Mouse (Mus musculus): Measurements from ENCODE around the gene Mfsd13b. TPM values are rescaled to one million over a fixed set of nuclear protein-coding genes. Genes with fewer than 3 reads are reported as not detected.
"Not testable (repeated sequence)": the region's sequence is repeated elsewhere in the genome, so short reads cannot be mapped to it uniquely, and the experiment has no call there.

Mfsd13b gene
- polyA plus RNA-seq, 1 experiment from 2014 or later: 0.37 TPM

- no peaks in the 10 kb centered on the region for H3K9me3 ChIP-seq
- 78% methylated on average over 3 of the region's 3 CpGs for WGBS
Observed at GRCm38 (mm10) chr7:121000065-121000822, 17.9 kb downstream of the Mfsd13b start.

DNA sequence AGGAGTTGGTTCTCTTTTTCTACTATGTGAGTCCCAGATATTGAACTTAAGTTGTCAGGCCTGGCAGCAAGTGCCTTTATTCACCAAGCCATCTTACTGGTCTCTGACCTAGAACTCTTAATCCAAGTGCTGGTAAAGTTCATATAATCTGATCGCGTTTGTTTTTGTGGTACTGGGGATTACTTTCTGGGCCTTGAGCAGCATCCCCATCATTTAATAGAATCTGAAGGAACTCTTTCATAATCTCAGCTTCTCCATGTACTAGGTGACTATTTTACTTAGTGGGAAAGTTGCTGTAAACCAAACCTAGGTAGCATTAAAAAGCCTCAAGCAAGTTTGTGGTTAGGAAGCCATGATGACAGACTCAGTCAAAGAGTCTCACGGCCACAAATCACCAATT, 19.6 kb downstream of the Mfsd13b start:
- Histone ChIP-seq H3K27me3 (ENCODE audit: poor library complexity, severe bottlenecking) (no peaks in the 10 kb centered on the region), H3K36me3 (replicated peaks) (no peaks in the 10 kb centered on the region), H3K4me3 (no peak overlapping the region), H3K4me1 (no peaks in the 10 kb centered on the region), H3K9me3 (no peaks in the 10 kb centered on the region), H3K27ac (no peak overlapping the region)
- no peak for DNase-seq (ENCODE audit: extremely low spot score, low spot score)
- WGBS: 89% methylated on average over 3 of the region's 3 CpGs

More at GRCm38 (mm10) chr7:121000065-121000822, 17.9 kb downstream of the Mfsd13b start:
- no peaks in the 10 kb centered on the region for H3K36me3 ChIP-seq (replicated peaks)
- no peak overlapping the region for H3K4me3 ChIP-seq
- DNase-seq (ENCODE audit: extremely low spot score, low spot score): no peak
- no peak overlapping the region for H3K27ac ChIP-seq
- H3K27me3 ChIP-seq (ENCODE audit: poor library complexity, severe bottlenecking): no peaks in the 10 kb centered on the region
- H3K4me1 ChIP-seq: no peaks in the 10 kb centered on the region

- H3K27ac ChIP-seq: no peak overlapping the region
- no peaks in the 10 kb centered on the region for H3K4me1 ChIP-seq
- H3K4me3 ChIP-seq: no peak overlapping the region
- H3K36me3 ChIP-seq (replicated peaks): no peaks in the 10 kb centered on the region
- no peaks in the 10 kb centered on the region for H3K9me3 ChIP-seq
- no peaks in the 10 kb centered on the region for H3K27me3 ChIP-seq (ENCODE audit: poor library complexity, severe bottlenecking)
- 91% methylated on average over 5 of the region's 5 CpGs for WGBS
- DNase-seq (ENCODE audit: extremely low spot score, low spot score): no peak
Observed at GRCm38 (mm10) chr7:121002407-121002928, 20.2 kb downstream of the Mfsd13b start.

DNA sequence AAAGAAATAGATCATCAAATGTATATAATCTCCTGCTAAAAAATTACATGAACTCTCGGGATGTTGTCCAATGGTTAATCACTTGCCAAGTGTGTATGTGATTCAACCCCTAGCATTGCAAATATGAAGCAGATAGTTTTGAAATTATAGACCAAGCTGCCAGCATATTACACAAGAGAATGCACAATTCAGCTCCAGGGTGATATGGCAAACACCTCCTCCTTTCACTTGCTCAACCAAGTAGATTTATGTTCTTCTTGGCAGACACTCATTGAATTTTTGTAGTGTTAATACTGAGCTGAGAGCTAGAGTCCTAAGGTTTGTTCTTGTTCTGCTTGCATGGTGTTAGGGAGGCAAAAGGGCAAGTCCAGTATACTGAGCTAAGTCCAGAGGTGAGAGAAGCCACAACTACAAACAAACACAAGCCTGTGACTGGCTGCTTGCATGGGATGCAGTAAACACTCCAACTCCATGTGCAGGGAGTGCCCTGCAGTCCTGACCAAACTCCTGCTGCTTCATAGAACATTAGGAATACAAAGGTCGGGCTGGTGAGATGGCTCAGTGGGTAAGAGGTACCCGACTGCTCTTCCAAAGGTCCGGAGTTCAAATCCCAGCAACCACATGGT, 21.6 kb downstream of the Mfsd13b start:
- WGBS: 80% methylated on average over 4 of the region's 4 CpGs
- Histone ChIP-seq H3K4me1 (no peaks in the 10 kb centered on the region), H3K9me3 (no peaks in the 10 kb centered on the region)

GRCm38 (mm10) chr7:121011794-121012689, 29.7 kb downstream of the Mfsd13b start:
- no peak for DNase-seq (ENCODE audit: extremely low spot score, low spot score)
- H3K36me3 ChIP-seq (replicated peaks): no peaks in the 10 kb centered on the region
- peaks cover 18% of the 10 kb centered on the region for H3K4me1 ChIP-seq
- no peaks in the 10 kb centered on the region for H3K27me3 ChIP-seq (ENCODE audit: poor library complexity, severe bottlenecking)
- WGBS: 65% methylated on average over 10 of the region's 10 CpGs
- no peaks in the 10 kb centered on the region for H3K9me3 ChIP-seq
- no peak overlapping the region for H3K4me3 ChIP-seq
- H3K27ac ChIP-seq: peak overlapping the region; percentile 48; the same call in 1 of the 2 replicates

More for the DNA sequence above, 21.6 kb downstream of the Mfsd13b start:
- no peaks in the 10 kb centered on the region for H3K27me3 ChIP-seq (ENCODE audit: poor library complexity, severe bottlenecking)
- H3K4me3 ChIP-seq: no peak overlapping the region
- no peaks in the 10 kb centered on the region for H3K36me3 ChIP-seq (replicated peaks)
- H3K27ac ChIP-seq: no peak overlapping the region
- DNase-seq (ENCODE audit: extremely low spot score, low spot score): no peak

- H3K36me3 ChIP-seq (replicated peaks): no peaks in the 10 kb centered on the region
- H3K27ac ChIP-seq: no peak overlapping the region
- DNase-seq (ENCODE audit: extremely low spot score, low spot score): no peak
- no peak overlapping the region for H3K4me3 ChIP-seq
- 89% methylated on average over 10 of the region's 10 CpGs for WGBS
- no peaks in the 10 kb centered on the region for H3K9me3 ChIP-seq
- H3K27me3 ChIP-seq (ENCODE audit: poor library complexity, severe bottlenecking): no peaks in the 10 kb centered on the region
- H3K4me1 ChIP-seq: peaks cover 18% of the 10 kb centered on the region
Observed at GRCm38 (mm10) chr7:121014486-121014885, 32.2 kb downstream of the Mfsd13b start.

DNA sequence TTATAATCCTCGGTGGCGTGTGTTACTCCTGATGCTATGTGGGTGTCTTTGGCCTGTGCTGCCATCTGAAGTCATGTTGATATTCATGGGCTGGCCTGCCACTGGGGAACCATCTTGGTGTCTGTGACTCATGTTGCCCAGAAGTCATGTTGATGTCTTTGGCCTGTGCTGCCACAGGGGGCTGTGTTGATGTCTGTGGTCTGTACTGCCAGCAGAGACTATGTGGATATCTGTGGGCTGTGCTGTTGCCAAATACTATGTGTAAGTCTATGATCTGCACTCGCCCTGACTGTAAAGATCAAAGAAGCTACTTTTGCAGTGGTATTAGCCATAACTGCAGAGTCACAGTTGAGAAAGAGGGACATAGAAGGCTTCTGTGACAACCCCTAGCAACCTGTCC, 36.5 kb downstream of the Mfsd13b start:
- H3K27ac ChIP-seq: no peak overlapping the region
- no peak overlapping the region for H3K4me3 ChIP-seq
- H3K4me1 ChIP-seq: no peaks in the 10 kb centered on the region
- no peaks in the 10 kb centered on the region for H3K36me3 ChIP-seq (replicated peaks)
- H3K9me3 ChIP-seq: no peaks in the 10 kb centered on the region
- WGBS: 89% methylated on average over 3 of the region's 3 CpGs
- DNase-seq (ENCODE audit: extremely low spot score, low spot score): no peak
- no peaks in the 10 kb centered on the region for H3K27me3 ChIP-seq (ENCODE audit: poor library complexity, severe bottlenecking)

DNA sequence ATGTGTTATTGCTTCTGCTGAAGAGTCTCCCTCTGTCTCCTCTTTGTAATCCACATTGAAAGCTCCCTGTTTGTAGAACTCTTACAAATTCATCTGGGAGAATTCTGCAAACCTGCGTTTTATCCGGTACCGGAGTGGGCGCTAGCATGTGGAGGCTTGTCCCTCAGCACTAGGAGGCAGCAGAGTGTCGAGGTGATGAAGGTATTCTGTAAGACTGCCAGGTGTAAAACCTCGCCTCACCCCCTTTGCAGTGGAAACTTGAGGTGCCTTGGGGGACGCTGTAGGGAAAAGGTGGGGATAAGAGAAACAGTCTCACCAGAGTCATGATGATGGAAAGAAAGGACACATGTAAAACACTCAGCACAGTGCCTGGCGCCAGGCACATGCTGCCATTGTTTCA, 38.0 kb downstream of the Mfsd13b start:
- Histone ChIP-seq H3K27me3 (ENCODE audit: poor library complexity, severe bottlenecking) (no peaks in the 10 kb centered on the region), H3K36me3 (replicated peaks) (no peaks in the 10 kb centered on the region), H3K9me3 (no peaks in the 10 kb centered on the region), H3K27ac (no peak overlapping the region), H3K4me1 (no peaks in the 10 kb centered on the region), H3K4me3 (no peak overlapping the region)
- no peak for DNase-seq (ENCODE audit: extremely low spot score, low spot score)
- WGBS: 43% methylated on average over 8 of the region's 8 CpGs

DNA sequence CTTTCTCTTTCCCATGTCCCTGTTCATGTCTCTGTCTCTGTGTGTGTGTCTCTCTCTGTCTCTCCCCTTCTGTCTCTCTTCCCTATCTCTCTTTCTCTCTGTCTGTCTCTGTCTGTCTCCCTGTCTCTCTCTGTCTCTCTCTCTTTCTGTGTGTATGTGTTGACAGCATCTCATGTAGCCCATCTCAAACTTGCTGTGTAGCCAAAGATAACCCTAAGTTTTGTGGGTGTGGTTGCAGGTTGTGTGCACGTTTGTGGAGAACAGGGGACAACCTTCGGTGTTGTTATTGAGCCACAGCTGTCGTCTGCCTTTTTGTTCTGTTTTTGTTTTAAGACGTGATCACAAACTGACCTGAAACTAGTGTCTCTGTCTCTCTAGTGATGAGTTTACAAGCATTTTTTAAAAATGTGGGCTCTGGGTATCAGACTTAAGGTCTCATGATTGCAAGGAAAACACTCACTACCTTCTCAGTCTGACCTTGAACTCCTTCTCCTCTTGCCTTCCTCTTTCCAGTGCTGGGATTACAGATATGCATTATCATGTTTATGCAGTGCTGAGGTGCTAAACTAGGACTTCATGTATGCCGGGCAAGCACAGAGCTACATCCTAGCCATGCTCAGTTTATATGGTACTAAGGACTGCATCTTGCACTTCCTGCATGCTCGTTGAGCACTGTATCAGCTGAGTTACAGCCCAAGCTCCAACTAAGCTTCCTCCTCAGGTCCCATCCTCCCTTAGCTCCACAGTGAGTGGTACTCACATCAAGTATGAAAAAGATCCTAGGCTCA, 43.1 kb downstream of the Mfsd13b start:
- no peak for DNase-seq (ENCODE audit: extremely low spot score, low spot score)
- no peak overlapping the region for H3K27ac ChIP-seq
- H3K4me1 ChIP-seq: no peaks in the 10 kb centered on the region
- no peaks in the 10 kb centered on the region for H3K36me3 ChIP-seq (replicated peaks)
- no peak overlapping the region for H3K4me3 ChIP-seq
- H3K9me3 ChIP-seq: no peaks in the 10 kb centered on the region
- peaks cover 8% of the 10 kb centered on the region; the same call in 1 of the 2 replicates for H3K27me3 ChIP-seq (ENCODE audit: poor library complexity, severe bottlenecking)
- 83% methylated on average over 6 of the region's 6 CpGs for WGBS

- Histone ChIP-seq H3K36me3 (replicated peaks) (no peaks in the 10 kb centered on the region), H3K27me3 (ENCODE audit: poor library complexity, severe bottlenecking) (peaks cover 12% of the 10 kb centered on the region; the same call in 1 of the 2 replicates), H3K4me3 (no peak overlapping the region), H3K4me1 (no peaks in the 10 kb centered on the region), H3K27ac (no peak overlapping the region), H3K9me3 (no peaks in the 10 kb centered on the region)
- no peak for DNase-seq (ENCODE audit: extremely low spot score, low spot score)
- 69% methylated on average over 3 of the region's 3 CpGs for WGBS
Observed at GRCm38 (mm10) chr7:121026300-121026699, 44.0 kb downstream of the Mfsd13b start.

GRCm38 (mm10) chr7:121029947-121030346, 47.6 kb downstream of the Mfsd13b start:
- not testable (repeated sequence) for H3K36me3 ChIP-seq (replicated peaks)

More at GRCm38 (mm10) chr7:121029947-121030346, 47.6 kb downstream of the Mfsd13b start:
- peaks cover 27% of the 10 kb centered on the region for H3K27me3 ChIP-seq (ENCODE audit: poor library complexity, severe bottlenecking)
- DNase-seq (ENCODE audit: extremely low spot score, low spot score); H3K4me3 ChIP-seq; H3K9me3 ChIP-seq; H3K4me1 ChIP-seq; H3K27ac ChIP-seq: not testable (repeated sequence)
